In genomic region chr13:54073491-54073890, GRCm38 (mm10) we compare ENCODE assay signal across 9 mouse cellular contexts. TPM values are rescaled to one million over a fixed set of nuclear protein-coding genes. Genes with fewer than 3 reads are reported as not detected.
DNase-seq lines count a peak whose midpoint lies in the region; ATAC-seq and TF ChIP-seq lines count a peak whose summit lies in the region.
"Had no signal": no experiment of that assay in that cellular context is flagged by ENCODE, and none has a peak within 500 bp of the region (broad histone marks: within the 10 kb centered on the region; RNA-seq: fewer than 3 reads in every experiment).

No protein-coding gene starts in this region.

- peak overlapping the region; percentile 16; the same call in 1 of the 2 replicates for H3K4me3 ChIP-seq in liver, adult 2 months (ENCODE audit: insufficient read depth, low read depth, low read length)
- no peak overlapping the region for H3K4me3 ChIP-seq in intestine, postnatal 0 days (ENCODE audit: low read depth, low read length)

- H3K9ac ChIP-seq in liver, adult 2 months (ENCODE audit: low read depth, low read length), result peak overlapping the region; percentile 55
- no peak overlapping the region for H3K9ac ChIP-seq in intestine, postnatal 0 days (ENCODE audit: low read depth, low read length)

- peak; percentile 69 for DNase-seq in liver, adult 2 months (ENCODE audit: extremely low read depth, low read depth, low spot score)
- no peak for DNase-seq in liver
- peak; percentile 16 for DNase-seq in c-Kit-positive CD71-positive TER-119-negative erythroid progenitor cells, embryonic 14.5 days (ENCODE audit: low read depth)
- DNase-seq in naive thymus-derived CD4-positive, alpha-beta T cell, adult 2 months (ENCODE audit: low read depth), result peak; percentile 47
- no peak for DNase-seq in spleen, postnatal 14 days (ENCODE audit: low spot score in 2 of 2)
- DNase-seq in retina, embryonic 14.5 days (ENCODE audit: low spot score), result no peak
- DNase-seq: layer of hippocampus, adult 9-11 months had no signal

- WGBS in liver, adult 2 months, result 26% methylated on average over 2 of the region's 2 CpGs
- WGBS in intestine, postnatal 0 days, result 42% methylated on average over 2 of the region's 2 CpGs

- H3K27ac ChIP-seq in liver, adult 2 months (replicated peaks; ENCODE audit: insufficient read depth, low read depth, low read length), result peak overlapping the region; percentile 87
- no peak overlapping the region for H3K27ac ChIP-seq in intestine, postnatal 0 days (ENCODE audit: low read depth, low read length)

- H3K36me3 ChIP-seq in liver, adult 2 months (ENCODE audit: control insufficient read depth, insufficient read depth, low read length), result no peaks in the 10 kb centered on the region
- no peaks in the 10 kb centered on the region for H3K36me3 ChIP-seq in intestine, postnatal 0 days (ENCODE audit: control insufficient read depth, insufficient read depth)

- H3K4me1 ChIP-seq in liver, adult 2 months (ENCODE audit: control insufficient read depth, insufficient read depth, low read length), result peaks cover 30% of the 10 kb centered on the region
- 0 out of 2 replicates have a peak, but pooled peaks cover 5% of the 10 kb centered on the region for H3K4me1 ChIP-seq in intestine, postnatal 0 days (replicated peaks; ENCODE audit: control insufficient read depth, insufficient read depth, low read length)

- H3K27me3 ChIP-seq in liver, adult 2 months (ENCODE audit: control insufficient read depth, insufficient read depth, low read length), result no peaks in the 10 kb centered on the region
- H3K27me3 ChIP-seq in intestine, postnatal 0 days (replicated peaks; ENCODE audit: control insufficient read depth, insufficient read depth, low read length), result no peaks in the 10 kb centered on the region

- peaks cover 12% of the 10 kb centered on the region; the same call in 1 of the 2 replicates for H3K79me2 ChIP-seq in liver, adult 2 months (ENCODE audit: control insufficient read depth, insufficient read depth, low read length)

- no peaks in the 10 kb centered on the region for H3K9me3 ChIP-seq in intestine, postnatal 0 days (ENCODE audit: control insufficient read depth)

- no peak for TF ChIP-seq CTCF in liver, adult 2 months (IDR thresholded peaks at IDR 0.05; ENCODE audit: low read depth, low read length)
- TF ChIP-seq CTCF in intestine, postnatal 0 days (IDR thresholded peaks at IDR 0.05; ENCODE audit: low read depth), result no peak

- H3K4me2 ChIP-seq in intestine, postnatal 0 days (replicated peaks; ENCODE audit: low read depth), result peak overlapping the region; percentile 79

- ATAC-seq in intestine, postnatal 0 days, result no peak
- ATAC-seq in inflammation-experienced regulatory T-cells, adult 6 months, result no peak

- TF ChIP-seq POLR2A in liver, adult 2 months (IDR thresholded peaks at IDR 0.05; ENCODE audit: extremely low read depth, insufficient read depth, low read length), result no peak

RNA-seq across cellular contexts. Expression of gene Sfxn1, which starts 1.8 kb away (rescaled TPM):
- 63.2 and 77.3 TPM in 2 replicates for total RNA-seq in liver, adult 2 months (2014; rRNA removed)
- 26.2 and 38.2 TPM in 2 replicates for polyA plus RNA-seq in liver, adult 2 months (2012; rRNA removed)
- 49.1 and 52.3 TPM in 2 replicates for polyA plus RNA-seq in intestine, postnatal 0 days (2015; fragmentation: Nextera tagmentation; extraction: Ambion mirVana)
- polyA plus RNA-seq in inflammation-experienced regulatory T-cells, adult 6 months (2017; shearing (Covaris generic)), result 10 to 100 TPM; 45.6 to 67.6 (median 47.3) TPM

RNA-seq across cellular contexts. Expression of gene Drd1, which starts 18.0 kb away (rescaled TPM):
- not detected in 2 replicates for total RNA-seq in liver, adult 2 months (2014; rRNA removed)
- polyA plus RNA-seq in liver, adult 2 months (2012; rRNA removed), result not detected in 2 replicates
- 0.04 and 0.20 TPM in 2 replicates for polyA plus RNA-seq in intestine, postnatal 0 days (2015; fragmentation: Nextera tagmentation; extraction: Ambion mirVana)
- polyA plus RNA-seq in inflammation-experienced regulatory T-cells, adult 6 months (2017; shearing (Covaris generic)), result under 1 TPM in 1 of 3 experiments, not detected in 2; 0.09 TPM

Comparison
In these comparisons a context has a peak if more than half of its experiments do, and no peak if none do; other contexts are left out.
1. DNase-seq: peak in liver, adult 2 months (single experiment), c-Kit-positive CD71-positive TER-119-negative erythroid progenitor cells, embryonic 14.5 days (single experiment) and naive thymus-derived CD4-positive, alpha-beta T cell, adult 2 months (single experiment); none in liver (single experiment), spleen, postnatal 14 days (0 of 2) and retina, embryonic 14.5 days (single experiment).